Mouse (Mus musculus): ENCODE measurements around the gene Pole. TPM values are rescaled to one million over a fixed set of nuclear protein-coding genes. Genes with fewer than 3 reads are reported as not detected.

Pole gene
- total and polyA plus RNA-seq, 2 experiments from 2014 or later: 3.6 to 6.7 TPM

DNA sequence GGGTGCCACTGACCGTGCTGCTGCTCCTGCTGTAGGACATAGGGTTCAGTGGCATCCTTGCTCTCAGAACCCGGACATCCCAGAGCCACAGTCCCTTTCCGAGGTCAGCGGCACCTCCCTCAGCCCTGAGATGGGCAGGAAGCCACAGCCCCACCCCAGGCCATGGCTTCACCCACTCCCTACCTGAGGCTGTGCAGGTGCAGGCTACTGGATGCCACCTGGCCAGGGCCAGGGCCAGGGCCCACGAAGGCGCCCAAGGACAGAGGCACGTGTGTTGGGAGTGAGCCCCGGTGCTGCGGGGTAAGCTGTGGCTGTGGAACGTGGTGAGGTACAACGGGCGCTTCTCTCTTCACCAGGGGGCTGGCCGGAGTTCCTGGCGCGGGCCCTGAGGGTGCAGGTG is 93.0 kb downstream of the Pole start:
- H3K4me2 ChIP-seq (ENCODE audit: low read depth): no peak overlapping the region
- no peak overlapping the region for H3K4me3 ChIP-seq (ENCODE audit: low read depth, low read length)
- no peaks in the 10 kb centered on the region for H3K4me1 ChIP-seq (ENCODE audit: insufficient read depth)
- ATAC-seq (no peak), DNase-seq (no peak)
- H3K27ac ChIP-seq (ENCODE audit: low read depth, low read length): no peak overlapping the region
- no peaks in the 10 kb centered on the region for H3K27me3 ChIP-seq (ENCODE audit: insufficient read depth, low read length)
- no peak for TF ChIP-seq CTCF (IDR thresholded peaks at IDR 0.05; ENCODE audit: low read depth)
- no peaks in the 10 kb centered on the region for H3K9me3 ChIP-seq (ENCODE audit: low read length)
- H3K36me3 ChIP-seq (ENCODE audit: insufficient read depth): peaks cover 56% of the 10 kb centered on the region
- no peak overlapping the region for H3K9ac ChIP-seq
- 90% methylated on average over 15 of the region's 15 CpGs for WGBS

DNA sequence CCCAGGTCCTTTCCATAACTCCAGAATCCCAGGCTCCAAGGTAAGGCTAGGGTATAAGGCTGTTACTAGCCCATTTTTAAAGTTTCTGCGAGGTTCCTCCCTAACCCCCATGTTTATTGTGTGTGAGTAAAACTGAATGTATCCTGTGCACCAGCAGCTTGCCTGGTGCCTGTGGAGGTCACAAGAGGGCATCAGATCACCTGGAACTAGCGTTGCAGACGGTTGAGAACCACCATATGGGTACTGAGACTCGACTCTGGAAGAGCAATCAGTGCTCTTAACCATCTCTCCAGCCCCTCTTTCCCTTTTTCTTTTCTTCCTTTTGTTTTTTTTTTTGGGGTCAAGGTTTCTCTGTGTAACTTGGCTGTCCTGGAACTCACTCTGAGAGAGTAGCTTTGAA is 93.7 kb downstream of the Pole start:
- WGBS: 85% methylated on average over 4 of the region's 4 CpGs
- Histone ChIP-seq H3K4me2 (ENCODE audit: low read depth) (no peak overlapping the region), H3K36me3 (ENCODE audit: insufficient read depth) (peaks cover 51% of the 10 kb centered on the region), H3K27me3 (ENCODE audit: insufficient read depth, low read length) (no peaks in the 10 kb centered on the region), H3K9ac (no peak overlapping the region), H3K4me1 (ENCODE audit: insufficient read depth) (no peaks in the 10 kb centered on the region), H3K9me3 (ENCODE audit: low read length) (no peaks in the 10 kb centered on the region), H3K27ac (ENCODE audit: low read depth, low read length) (no peak overlapping the region), H3K4me3 (ENCODE audit: low read depth, low read length) (no peak overlapping the region)
- DNase-seq: no peak
- ATAC-seq: no peak
- no peak for TF ChIP-seq CTCF (IDR thresholded peaks at IDR 0.05; ENCODE audit: low read depth)

DNA sequence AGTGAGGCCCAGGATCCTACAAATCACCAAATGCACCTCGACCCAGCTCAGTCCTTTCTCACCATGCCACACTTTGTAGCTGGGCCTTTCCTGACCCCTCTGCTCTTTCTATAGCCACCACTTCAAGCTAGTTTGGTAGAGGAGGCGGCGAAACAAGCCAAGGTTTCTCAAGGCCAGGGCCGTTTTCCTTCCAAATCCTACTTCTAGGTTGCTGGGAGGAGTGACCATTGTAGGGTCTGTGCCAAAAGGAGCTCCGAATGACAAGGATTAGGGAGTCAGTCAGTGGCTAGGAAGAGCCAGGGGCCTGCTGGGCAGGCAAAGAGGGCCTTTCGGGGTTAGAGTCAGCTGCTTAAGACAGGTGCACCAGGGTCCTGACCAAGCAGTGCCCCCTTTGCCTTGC is 98.4 kb downstream of the Pole start:
- ATAC-seq (no peak), DNase-seq (no peak)
- peaks cover 6% of the 10 kb centered on the region; the same call in 1 of the 2 replicates for H3K36me3 ChIP-seq (ENCODE audit: insufficient read depth)
- TF ChIP-seq CTCF (IDR thresholded peaks at IDR 0.05; ENCODE audit: low read depth): no peak
- peak overlapping the region; percentile 60; the same call in 1 of the 2 replicates for H3K4me2 ChIP-seq (ENCODE audit: low read depth)
- no peak overlapping the region for H3K27ac ChIP-seq (ENCODE audit: low read depth, low read length)
- no peak overlapping the region for H3K9ac ChIP-seq
- peaks cover 15% of the 10 kb centered on the region for H3K4me1 ChIP-seq (ENCODE audit: insufficient read depth)
- WGBS: 60% methylated on average over 6 of the region's 6 CpGs
- no peaks in the 10 kb centered on the region for H3K9me3 ChIP-seq (ENCODE audit: low read length)
- no peak overlapping the region for H3K4me3 ChIP-seq (ENCODE audit: low read depth, low read length)
- no peaks in the 10 kb centered on the region for H3K27me3 ChIP-seq (ENCODE audit: insufficient read depth, low read length)

DNA sequence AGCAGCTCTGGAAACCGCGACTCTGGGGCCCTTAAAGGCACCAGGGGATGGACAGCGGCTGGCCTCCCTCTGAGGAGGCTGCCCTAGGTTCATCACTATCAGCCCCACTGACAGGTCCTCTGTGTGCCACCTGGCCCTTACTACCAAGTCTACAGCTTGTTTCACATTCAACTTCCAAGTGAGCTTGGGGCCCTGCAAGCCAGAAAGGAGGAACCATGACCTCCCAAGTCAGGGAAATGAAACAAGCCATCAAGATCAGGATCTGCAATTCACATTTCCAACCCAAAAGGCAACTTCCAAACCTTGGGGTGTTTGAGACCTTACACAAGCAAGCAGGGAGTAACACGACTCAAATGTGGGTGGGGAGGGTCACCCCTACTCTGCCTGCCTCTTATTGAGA is 99.2 kb downstream of the Pole start:
- DNase-seq: no peak
- TF ChIP-seq CTCF (IDR thresholded peaks at IDR 0.05; ENCODE audit: low read depth): no peak
- H3K36me3 ChIP-seq (ENCODE audit: insufficient read depth): peaks cover 4% of the 10 kb centered on the region; the same call in 1 of the 2 replicates
- no peak for ATAC-seq
- 56% methylated on average over 4 of the region's 4 CpGs for WGBS
- H3K4me2 ChIP-seq (ENCODE audit: low read depth): peak overlapping the region; percentile 60
- H3K9me3 ChIP-seq (ENCODE audit: low read length): no peaks in the 10 kb centered on the region
- peaks cover 15% of the 10 kb centered on the region for H3K4me1 ChIP-seq (ENCODE audit: insufficient read depth)
- peak overlapping the region; percentile 67 for H3K4me3 ChIP-seq (ENCODE audit: low read depth, low read length)
- no peaks in the 10 kb centered on the region for H3K27me3 ChIP-seq (ENCODE audit: insufficient read depth, low read length)
- H3K9ac ChIP-seq: 0 out of 2 replicates have a peak overlapping the region, but pooled peaks have one; percentile 1
- no peak overlapping the region for H3K27ac ChIP-seq (ENCODE audit: low read depth, low read length)

DNA sequence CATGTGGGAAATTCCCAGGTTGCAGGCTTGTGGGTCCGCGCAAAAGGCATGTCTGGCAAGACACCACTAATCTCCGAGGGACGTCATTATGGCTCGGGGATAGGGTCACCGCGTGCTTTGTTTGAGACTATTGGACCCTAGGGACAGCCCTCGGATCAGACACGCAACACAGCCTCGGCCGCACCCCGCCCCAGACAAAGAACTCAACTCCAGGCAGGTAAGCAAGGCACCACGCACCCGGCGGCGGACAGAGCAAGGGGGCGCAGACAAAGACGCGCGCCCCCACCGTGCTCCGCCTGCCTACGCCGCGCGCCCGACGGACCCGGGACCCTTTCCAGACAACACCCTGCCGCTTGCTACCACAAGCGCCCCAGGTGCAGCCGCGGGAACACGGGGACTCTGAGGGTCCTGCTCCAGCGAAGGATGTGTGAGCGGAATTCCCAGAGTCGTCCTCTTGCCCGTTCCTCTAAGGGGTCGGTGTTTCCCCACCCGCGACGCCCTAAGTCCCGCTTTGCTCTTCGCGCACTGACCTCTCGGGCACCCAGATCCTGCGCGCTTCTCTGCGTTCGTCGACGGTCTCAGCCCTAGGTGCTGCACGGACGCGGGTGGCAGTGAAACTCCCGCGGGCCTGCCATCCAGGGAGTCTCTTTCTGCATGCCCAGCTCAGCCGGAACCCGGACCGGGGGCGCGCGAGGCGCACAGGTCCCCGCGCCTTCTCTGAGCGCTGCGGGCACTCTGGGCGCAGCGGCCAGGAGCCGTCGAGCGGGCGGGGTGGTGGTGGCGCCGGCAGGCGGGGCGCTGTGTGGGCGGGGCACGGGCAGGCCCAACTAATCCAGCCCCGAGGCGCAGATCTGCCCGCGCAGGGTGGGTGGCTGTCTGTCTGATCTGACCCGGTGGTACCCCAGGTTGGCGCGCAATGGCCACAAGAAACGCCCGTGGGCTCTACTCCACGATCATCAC is 100.5 kb downstream of the Pole start:
- Histone ChIP-seq H3K27ac (ENCODE audit: low read depth, low read length) (peak overlapping the region; percentile 64), H3K4me3 (ENCODE audit: low read depth, low read length) (peak overlapping the region; percentile 67), H3K4me1 (ENCODE audit: insufficient read depth) (peaks cover 15% of the 10 kb centered on the region), H3K9me3 (ENCODE audit: low read length) (no peaks in the 10 kb centered on the region), H3K9ac (peak overlapping the region; percentile 75), H3K4me2 (ENCODE audit: low read depth) (peak overlapping the region; percentile 60), H3K27me3 (ENCODE audit: insufficient read depth, low read length) (no peaks in the 10 kb centered on the region), H3K36me3 (ENCODE audit: insufficient read depth) (0 out of 2 replicates have a peak, but pooled peaks cover 4% of the 10 kb centered on the region)
- 2% methylated on average over 90 of the region's 90 CpGs for whole genome bisulfite sequencing
- peak; percentile 91 for ATAC-seq
- peak; percentile 80 for DNase-seq
- no peak; the same call in 1 of the 2 replicates for TF ChIP-seq CTCF (IDR thresholded peaks at IDR 0.05; ENCODE audit: low read depth)

Other genes with a start within 250 kb of the Pole start
- 0.62 and 1.7 TPM in 2 replicates for gene Gm17655, start 213.8 kb upstream of the Pole start, total RNA-seq (2014; rRNA removed)
- 0.68 and 0.91 TPM in 2 replicates for gene Gm17655, start 213.8 kb upstream of the Pole start, polyA plus RNA-seq (2015; fragmentation: Nextera tagmentation; extraction: Ambion mirVana)
- gene Gm35315, start 191.9 kb upstream of the Pole start, total RNA-seq (2014; rRNA removed): 0.23 and 0.48 TPM in 2 replicates
- 0.36 and 0.68 TPM in 2 replicates for gene Gm35315, start 191.9 kb upstream of the Pole start, polyA plus RNA-seq (2015; fragmentation: Nextera tagmentation; extraction: Ambion mirVana)
- gene Plcxd1, start 186.3 kb upstream of the Pole start, total RNA-seq (2014; rRNA removed): 7.9 and 8.7 TPM in 2 replicates
- gene Plcxd1, start 186.3 kb upstream of the Pole start, polyA plus RNA-seq (2015; fragmentation: Nextera tagmentation; extraction: Ambion mirVana): 2.9 and 4.7 TPM in 2 replicates
- 99.2 and 103 TPM in 2 replicates for gene Gtpbp6, start 178.1 kb upstream of the Pole start, total RNA-seq (2014; rRNA removed)
- 62.6 TPM in 2 replicates for gene Gtpbp6, start 178.1 kb upstream of the Pole start, polyA plus RNA-seq (2015; fragmentation: Nextera tagmentation; extraction: Ambion mirVana)
- 20.4 and 22.3 TPM in 2 replicates for gene Zfp605, start 176.2 kb upstream of the Pole start, total RNA-seq (2014; rRNA removed)
- 13.0 and 16.9 TPM in 2 replicates for gene Zfp605, start 176.2 kb upstream of the Pole start, polyA plus RNA-seq (2015; fragmentation: Nextera tagmentation; extraction: Ambion mirVana)
- 60.1 and 69.1 TPM in 2 replicates for gene Chfr, start 150.5 kb upstream of the Pole start, total RNA-seq (2014; rRNA removed)
- 45.9 and 53.8 TPM in 2 replicates for gene Chfr, start 150.5 kb upstream of the Pole start, polyA plus RNA-seq (2015; fragmentation: Nextera tagmentation; extraction: Ambion mirVana)
- gene Golga3, start 109.6 kb upstream of the Pole start, total RNA-seq (2014; rRNA removed): 17.8 and 25.1 TPM in 2 replicates
- gene Golga3, start 109.6 kb upstream of the Pole start, polyA plus RNA-seq (2015; fragmentation: Nextera tagmentation; extraction: Ambion mirVana): 12.7 and 15.9 TPM in 2 replicates
- 31.0 and 40.2 TPM in 2 replicates for gene Ankle2, start 55.3 kb upstream of the Pole start, total RNA-seq (2014; rRNA removed)
- gene Ankle2, start 55.3 kb upstream of the Pole start, polyA plus RNA-seq (2015; fragmentation: Nextera tagmentation; extraction: Ambion mirVana): 11.6 and 17.8 TPM in 2 replicates
- 154 and 169 TPM in 2 replicates for gene Pgam5, start 16.4 kb upstream of the Pole start, total RNA-seq (2014; rRNA removed)
- gene Pgam5, start 16.4 kb upstream of the Pole start, polyA plus RNA-seq (2015; fragmentation: Nextera tagmentation; extraction: Ambion mirVana): 117 and 120 TPM in 2 replicates
- 3.3 and 6.7 TPM in 2 replicates for gene Pxmp2, start 120 bp upstream of the Pole start, total RNA-seq (2014; rRNA removed)
- gene Pxmp2, start 120 bp upstream of the Pole start, polyA plus RNA-seq (2015; fragmentation: Nextera tagmentation; extraction: Ambion mirVana): 9.6 and 11.3 TPM in 2 replicates
- 7.9 and 10.3 TPM in 2 replicates for gene P2rx2, start 56.9 kb downstream of the Pole start, total RNA-seq (2014; rRNA removed)
- 11.8 and 13.3 TPM in 2 replicates for gene P2rx2, start 56.9 kb downstream of the Pole start, polyA plus RNA-seq (2015; fragmentation: Nextera tagmentation; extraction: Ambion mirVana)
- gene Lrcol1, start 58.4 kb downstream of the Pole start, total RNA-seq (2014; rRNA removed): not detected in 2 replicates
- not detected in 2 replicates for gene Lrcol1, start 58.4 kb downstream of the Pole start, polyA plus RNA-seq (2015; fragmentation: Nextera tagmentation; extraction: Ambion mirVana)
- gene Fbrsl1, start 162.2 kb downstream of the Pole start, total RNA-seq (2014; rRNA removed): 28.1 and 30.3 TPM in 2 replicates
- gene Fbrsl1, start 162.2 kb downstream of the Pole start, polyA plus RNA-seq (2015; fragmentation: Nextera tagmentation; extraction: Ambion mirVana): 20.2 and 21.3 TPM in 2 replicates

All from forebrain, postnatal 0 days (tissue).